Mouse (Mus musculus): ENCODE data around the gene Trim11.

Gene Trim11

GRCm38 (mm10) chr11:58997541-58997940 lies 19.6 kb downstream of the Trim11 start:
- no peaks in the 10 kb centered on the region for H3K27me3 ChIP-seq (ENCODE audit: control insufficient read depth, insufficient read depth, low read length, poor library complexity, severe bottlenecking)
- no peak for DNase-seq (ENCODE audit: low read depth, low spot score)

GRCm38 (mm10) chr11:58999158-58999557 lies 21.3 kb downstream of the Trim11 start:
- no peaks in the 10 kb centered on the region for H3K27me3 ChIP-seq (ENCODE audit: control insufficient read depth, insufficient read depth, low read length, poor library complexity, severe bottlenecking)
- DNase-seq (ENCODE audit: low read depth, low spot score): no peak
- H3K36me3 ChIP-seq (ENCODE audit: control insufficient read depth, insufficient read depth, low read length, poor library complexity, severe bottlenecking): no peaks in the 10 kb centered on the region

More at GRCm38 (mm10) chr11:58997541-58997940, 19.6 kb downstream of the Trim11 start:
- no peaks in the 10 kb centered on the region for H3K36me3 ChIP-seq (ENCODE audit: control insufficient read depth, insufficient read depth, low read length, poor library complexity, severe bottlenecking)

- no peak for DNase-seq (ENCODE audit: low read depth, low spot score)
- H3K27me3 ChIP-seq (ENCODE audit: control insufficient read depth, insufficient read depth, low read length, poor library complexity, severe bottlenecking): no peaks in the 10 kb centered on the region
- no peaks in the 10 kb centered on the region for H3K36me3 ChIP-seq (ENCODE audit: control insufficient read depth, insufficient read depth, low read length, poor library complexity, severe bottlenecking)
Observed at GRCm38 (mm10) chr11:58999830-59000229, 21.9 kb downstream of the Trim11 start.

GRCm38 (mm10) chr11:59000635-59001034 lies 22.7 kb downstream of the Trim11 start:
- H3K27me3 ChIP-seq (ENCODE audit: control insufficient read depth, insufficient read depth, low read length, poor library complexity, severe bottlenecking): no peaks in the 10 kb centered on the region
- no peak for DNase-seq (ENCODE audit: low read depth, low spot score)
- no peaks in the 10 kb centered on the region for H3K36me3 ChIP-seq (ENCODE audit: control insufficient read depth, insufficient read depth, low read length, poor library complexity, severe bottlenecking)

- no peaks in the 10 kb centered on the region for H3K36me3 ChIP-seq (ENCODE audit: control insufficient read depth, insufficient read depth, low read length, poor library complexity, severe bottlenecking)
- DNase-seq (ENCODE audit: low read depth, low spot score): no peak
Observed at GRCm38 (mm10) chr11:59002327-59003079, 24.6 kb downstream of the Trim11 start.

GRCm38 (mm10) chr11:59015052-59015451 lies 37.2 kb downstream of the Trim11 start:
- Histone ChIP-seq H3K36me3 (ENCODE audit: control insufficient read depth, insufficient read depth, low read length, poor library complexity, severe bottlenecking) (no peaks in the 10 kb centered on the region), H3K27me3 (ENCODE audit: control insufficient read depth, insufficient read depth, low read length, poor library complexity, severe bottlenecking) (no peaks in the 10 kb centered on the region)
- peak; percentile 47 for DNase-seq (ENCODE audit: low read depth, low spot score)

More at GRCm38 (mm10) chr11:59002327-59003079, 24.6 kb downstream of the Trim11 start:
- no peaks in the 10 kb centered on the region for H3K27me3 ChIP-seq (ENCODE audit: control insufficient read depth, insufficient read depth, low read length, poor library complexity, severe bottlenecking)

GRCm38 (mm10) chr11:59026411-59026810 lies 48.5 kb downstream of the Trim11 start:
- no peak for DNase-seq (ENCODE audit: low read depth, low spot score)
- H3K27me3 ChIP-seq (ENCODE audit: control insufficient read depth, insufficient read depth, low read length, poor library complexity, severe bottlenecking): no peaks in the 10 kb centered on the region
- H3K36me3 ChIP-seq (ENCODE audit: control insufficient read depth, insufficient read depth, low read length, poor library complexity, severe bottlenecking): no peaks in the 10 kb centered on the region

GRCm38 (mm10) chr11:59029003-59029402 lies 51.1 kb downstream of the Trim11 start:
- DNase-seq (ENCODE audit: low read depth, low spot score): peak; percentile 16
- Histone ChIP-seq H3K27me3 (ENCODE audit: control insufficient read depth, insufficient read depth, low read length, poor library complexity, severe bottlenecking) (no peaks in the 10 kb centered on the region), H3K36me3 (ENCODE audit: control insufficient read depth, insufficient read depth, low read length, poor library complexity, severe bottlenecking) (no peaks in the 10 kb centered on the region)
